Mouse (Mus musculus) megakaryocyte, embryonic 14.5 days (primary cell): ENCODE measurements around the gene Vnn3.

Source experiments
- FLI1 ChIP-seq: IDR thresholded peaks from 2 replicates; pipeline ENCODE4 v1.6.1; 2012; ENCODE audit warnings: low read length, inconsistent platforms, mixed read lengths
- GATA1 ChIP-seq: IDR thresholded peaks from 3 replicates; pipeline ENCODE4 v1.6.1; 2012; ENCODE audit warnings: mixed read lengths, low read length, inconsistent platforms, borderline replicate concordance

DNA sequence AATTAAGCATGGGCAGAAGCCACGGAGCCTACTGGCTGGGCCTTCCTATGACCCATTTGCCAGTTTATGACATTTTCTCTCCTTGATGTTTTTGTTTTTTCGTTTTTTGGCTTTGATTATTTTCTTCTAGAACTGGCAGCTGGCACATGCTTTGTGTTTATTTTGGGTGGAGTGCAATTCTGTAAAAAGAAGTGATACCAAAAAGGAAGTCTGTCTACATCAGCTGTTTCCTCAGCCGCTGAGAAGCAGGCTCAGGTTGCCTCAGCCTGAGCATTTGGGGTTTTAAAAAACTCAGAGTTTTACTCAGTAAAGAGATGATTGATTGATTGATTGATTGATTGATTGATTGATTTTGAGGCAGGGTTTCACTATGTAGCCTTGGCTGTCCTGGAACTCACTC lies 48.4 kb upstream of the Vnn3 start:
- no peak for TF ChIP-seq GATA1
- no peak for TF ChIP-seq FLI1
